Mouse (Mus musculus) cerebellum, adult 2 months (tissue): Measurements from ENCODE around the gene Spred1. TPM values are rescaled to one million over a fixed set of nuclear protein-coding genes. Genes with fewer than 3 reads are reported as not detected.

Experiments used
- DNase-seq, 2 experiments: peaks; one replicate each; pipeline ENCODE4 v3.0.0; 2021
- H3K27ac ChIP-seq: fragments of 200-500 bp; 2 replicates; pipeline ENCODE4 v1.5.1; 2012; ENCODE audit warnings: low read length, control low read depth, inconsistent platforms; ENCODE audit not compliant: insufficient read depth
- H3K27me3 ChIP-seq: fragments of 200-500 bp; 2 replicates; pipeline ENCODE4 v1.6.1; 2012; ENCODE audit warnings: inconsistent platforms, mild to moderate bottlenecking, low read length, moderate library complexity; ENCODE audit not compliant: control insufficient read depth, insufficient read depth
- H3K4me1 ChIP-seq: fragments of 200-500 bp; 2 replicates; pipeline ENCODE4 v1.6.1; 2011; ENCODE audit warnings: low read length; ENCODE audit not compliant: control insufficient read depth, insufficient read depth
- H3K4me3 ChIP-seq: fragments of 200-500 bp; replicated peaks from 2 replicates; pipeline ENCODE3; 2011; ENCODE audit warnings: mild to moderate bottlenecking, low read depth, low read length, control low read depth; ENCODE audit not compliant: insufficient read depth
- CTCF ChIP-seq: fragments of 200-500 bp; IDR thresholded peaks from 2 replicates; pipeline ENCODE4 v1.5.1; 2011; ENCODE audit warnings: low read depth, mild to moderate bottlenecking, control low read depth, low read length, moderate library complexity, borderline replicate concordance; ENCODE audit not compliant: insufficient read depth
- POLR2A ChIP-seq: fragments of 200-500 bp; IDR thresholded peaks from 2 replicates; pipeline ENCODE4 v1.6.1; 2011; ENCODE audit warnings: low read length, control low read depth, borderline replicate concordance; ENCODE audit not compliant: insufficient read depth
- WGBS: fragments of 180-500 bp; shearing (Covaris S2); methylation state at CpG from one replicate; pipeline ENCODE4 v1.1.7; 2018; 5-methylcytosine and 5-hydroxymethylcytosine counted together
- polyA plus RNA-seq: library from polyadenylated mRNA; depleted of rRNA; stranded (reverse); fragments of >200 nt; gene quantifications from 2 replicates; pipeline ENCODE4 v1.2.3, GENCODE M21; 2012; rRNA removed

Spred1 gene
- polyA plus RNA-seq, 1 experiment, result 33.9 TPM

DNA sequence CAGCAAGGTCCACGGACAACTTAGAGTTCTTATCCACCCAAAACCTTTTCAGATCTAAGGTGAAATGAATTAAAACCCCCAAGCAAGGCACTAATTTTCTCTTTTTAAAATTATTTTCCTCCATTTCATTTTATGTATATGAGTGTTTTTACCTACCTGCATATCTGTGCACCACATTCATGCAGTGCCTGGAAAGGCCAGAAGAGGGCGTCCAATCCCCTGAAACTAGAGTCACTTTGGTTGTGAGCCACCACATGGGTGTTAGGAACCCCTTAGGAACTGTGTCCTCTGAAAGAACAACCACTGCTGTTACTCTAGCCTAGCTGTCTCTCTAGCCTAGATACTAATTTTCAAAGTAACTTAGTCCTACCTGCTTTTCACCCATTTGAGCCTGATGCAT, 95.0 kb downstream of the Spred1 start:
- Histone ChIP-seq H3K4me1 (0 out of 2 replicates have a peak, but pooled peaks cover 3% of the 10 kb centered on the region), H3K4me3 (no peak overlapping the region), H3K27me3 (no peaks in the 10 kb centered on the region), H3K27ac (no peak overlapping the region)
- WGBS, result 57% methylated on average over 2 of the region's 2 CpGs
- TF ChIP-seq CTCF (0 out of 2 replicates have a peak, but pooled peaks have one; percentile 12), POLR2A (no peak)
- DNase-seq, result no peak

DNA sequence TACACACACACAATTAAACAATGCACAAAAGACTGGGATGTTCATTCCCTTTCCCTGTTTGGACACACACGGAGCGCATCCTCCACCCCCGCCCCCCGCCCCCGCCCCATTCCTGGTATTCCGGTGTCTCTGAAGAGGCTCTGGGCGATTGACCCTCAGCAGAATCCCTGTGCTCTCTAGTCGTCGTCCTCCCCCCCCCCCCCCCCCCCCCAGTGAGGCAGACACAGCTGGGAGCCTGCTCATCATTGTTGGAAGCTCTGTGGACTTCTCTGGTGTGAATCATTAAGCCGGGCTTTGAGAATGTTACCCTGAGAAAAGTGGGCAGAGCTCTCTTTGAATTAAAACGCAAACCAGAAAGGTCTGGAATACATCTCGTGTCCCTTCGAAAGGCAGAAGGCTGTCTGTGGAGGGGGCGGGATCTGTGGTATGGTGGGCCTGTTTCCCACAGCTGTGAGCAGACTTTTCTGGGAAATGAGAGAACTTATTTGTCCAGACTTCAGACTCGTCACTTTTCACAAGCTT, 96.6 kb downstream of the Spred1 start:
- Histone ChIP-seq H3K4me3 (no peak overlapping the region), H3K4me1 (0 out of 2 replicates have a peak, but pooled peaks cover 3% of the 10 kb centered on the region), H3K27ac (no peak overlapping the region), H3K27me3 (no peaks in the 10 kb centered on the region)
- no peak for TF ChIP-seq POLR2A
- TF ChIP-seq CTCF, result no peak
- WGBS, result 7% methylated on average over 15 of the region's 15 CpGs
- DNase-seq, result no peak

DNA sequence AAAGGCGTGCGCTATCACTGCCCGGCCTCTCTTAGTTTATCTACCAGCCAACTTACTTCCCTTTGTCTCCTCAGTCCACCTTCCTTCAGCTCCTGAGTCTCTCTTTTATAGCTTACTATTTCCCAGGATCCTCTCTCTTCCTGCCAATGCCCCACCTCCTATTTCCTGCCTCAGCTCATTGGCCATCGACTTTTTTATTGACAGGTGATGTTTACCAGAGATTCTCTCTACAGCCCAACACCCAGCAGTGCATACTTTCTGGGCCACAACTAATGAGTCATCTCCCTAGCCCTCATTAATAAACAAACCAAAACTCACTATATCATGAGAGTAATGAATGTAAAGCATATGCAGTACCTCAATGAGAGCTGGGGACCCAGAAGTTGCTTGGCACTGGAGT, 98.4 kb downstream of the Spred1 start:
- Histone ChIP-seq H3K4me3 (no peak overlapping the region), H3K27me3 (no peaks in the 10 kb centered on the region), H3K27ac (no peak overlapping the region), H3K4me1 (no peaks in the 10 kb centered on the region)
- TF ChIP-seq CTCF (no peak), POLR2A (no peak)
- no peak for DNase-seq
- WGBS, result 97% methylated on average over 4 of the region's 4 CpGs

DNA sequence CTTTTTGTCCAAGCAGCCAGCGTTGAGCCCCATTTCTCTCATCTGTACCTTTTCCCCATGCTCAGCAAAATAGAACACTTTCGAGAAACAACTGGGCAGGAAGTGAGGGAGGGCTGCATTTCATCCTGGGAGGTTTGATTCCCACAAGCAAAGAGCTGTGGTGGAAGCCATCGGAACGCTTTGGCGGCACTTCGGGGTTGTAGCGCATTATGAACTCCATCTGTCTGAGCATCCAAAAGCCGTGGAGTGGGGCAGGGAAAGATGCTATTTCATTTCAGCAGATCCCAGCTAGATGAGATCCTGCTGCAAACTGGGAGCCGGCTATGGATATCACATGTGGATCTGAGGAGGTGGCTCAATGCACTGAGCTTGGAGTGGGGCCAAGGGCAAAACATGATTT, 101.5 kb downstream of the Spred1 start:
- no peak overlapping the region for H3K27ac ChIP-seq
- 83% methylated on average over 9 of the region's 9 CpGs for WGBS
- DNase-seq, result no peak
- H3K4me3 ChIP-seq, result no peak overlapping the region
- TF ChIP-seq POLR2A, result no peak
- TF ChIP-seq CTCF, result no peak
- no peaks in the 10 kb centered on the region for H3K27me3 ChIP-seq
- H3K4me1 ChIP-seq, result no peaks in the 10 kb centered on the region

DNA sequence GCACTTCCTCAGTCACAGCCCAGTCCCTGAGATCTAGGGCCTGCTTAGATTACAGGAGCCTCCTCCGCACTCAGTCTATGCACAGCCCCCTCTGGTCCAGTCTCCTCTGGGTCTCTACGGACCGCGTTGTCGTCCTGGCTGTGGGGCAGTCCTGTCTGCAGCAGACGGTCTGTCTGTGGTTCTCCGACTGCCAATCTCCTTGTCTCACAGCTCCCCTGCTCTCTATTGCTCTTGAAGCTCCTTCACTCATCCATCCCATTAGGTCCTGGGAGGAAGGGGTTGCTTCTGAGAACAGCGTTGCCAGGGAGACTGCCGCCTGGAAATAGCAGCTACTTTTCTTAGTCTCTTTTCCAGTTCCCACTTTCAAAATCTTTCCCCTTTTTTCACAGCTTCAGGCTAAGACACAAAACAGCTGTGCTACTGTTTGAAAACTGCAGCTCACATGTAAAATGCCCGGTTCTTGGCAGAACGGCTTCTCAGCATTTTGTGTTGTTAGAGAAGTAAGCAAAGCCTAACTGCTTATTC, 107.5 kb downstream of the Spred1 start:
- WGBS, result 27% methylated on average over 11 of the region's 11 CpGs
- H3K27ac ChIP-seq, result no peak overlapping the region

DNA sequence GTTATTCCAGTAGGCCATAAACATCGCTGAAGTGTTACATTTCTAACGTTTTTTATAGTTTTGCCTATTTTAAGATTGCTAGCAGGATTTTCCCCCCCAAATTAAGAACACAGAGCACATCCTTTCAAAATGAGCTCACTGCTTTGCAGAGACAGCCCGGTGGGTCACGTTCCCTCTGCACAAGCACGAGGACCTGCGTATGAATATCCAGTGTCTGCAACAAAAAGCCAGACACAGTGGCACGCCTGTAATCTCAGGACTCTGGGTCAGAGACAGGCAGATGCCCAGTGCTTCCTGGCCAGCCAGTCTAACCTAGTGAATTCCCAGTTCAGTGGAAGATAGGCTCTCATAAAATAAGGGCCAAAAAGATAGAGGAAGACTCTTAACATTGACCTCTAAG, 109.1 kb downstream of the Spred1 start:
- Histone ChIP-seq H3K4me1 (no peaks in the 10 kb centered on the region), H3K27ac (no peak overlapping the region), H3K27me3 (no peaks in the 10 kb centered on the region), H3K4me3 (no peak overlapping the region)
- TF ChIP-seq POLR2A, result no peak
- TF ChIP-seq CTCF, result no peak
- 71% methylated on average over 7 of the region's 7 CpGs for WGBS
- DNase-seq, result no peak

More for the DNA sequence above, 107.5 kb downstream of the Spred1 start:
- no peak for DNase-seq
- no peak for TF ChIP-seq CTCF
- no peak for TF ChIP-seq POLR2A
- Histone ChIP-seq H3K4me1 (no peaks in the 10 kb centered on the region), H3K27me3 (no peaks in the 10 kb centered on the region), H3K4me3 (no peak overlapping the region)

DNA sequence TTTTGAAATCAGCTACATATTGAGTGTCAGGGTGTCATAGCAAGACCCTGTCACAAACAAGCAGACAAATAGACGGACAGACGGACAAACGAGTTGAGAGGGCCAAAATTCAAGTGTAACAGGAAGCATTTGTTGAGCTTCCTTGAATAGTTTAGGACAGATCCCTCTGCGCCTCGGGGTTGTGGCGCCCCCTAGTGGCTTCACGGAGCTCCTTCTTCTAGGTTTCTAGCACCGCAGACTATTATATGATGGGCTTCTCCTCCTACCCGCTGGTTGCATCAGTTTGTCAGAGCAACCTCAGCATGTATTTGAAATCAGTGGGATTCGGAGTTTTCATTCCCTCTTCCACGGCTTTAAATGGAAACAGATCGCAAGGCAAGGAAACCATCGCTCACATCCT, 110.1 kb downstream of the Spred1 start:
- DNase-seq, result peak; percentile 64 to 78
- WGBS, result 4% methylated on average over 13 of the region's 13 CpGs
- Histone ChIP-seq H3K27ac (no peak overlapping the region), H3K27me3 (no peaks in the 10 kb centered on the region), H3K4me1 (no peaks in the 10 kb centered on the region), H3K4me3 (no peak overlapping the region)
- TF ChIP-seq CTCF (peak; percentile 83), POLR2A (no peak)

Other genes starting within 250 kb of the Spred1 start
- not detected in 2 replicates for gene Tmco5, start 242.7 kb upstream of the Spred1 start, polyA plus RNA-seq
- gene Fam98b, start 128.4 kb downstream of the Spred1 start, polyA plus RNA-seq, result 33.0 and 35.0 TPM in 2 replicates
- 19.1 and 21.1 TPM in 2 replicates for gene Rasgrp1, start 221.6 kb downstream of the Spred1 start, polyA plus RNA-seq